ENCODE assay signal across 21 mouse cellular contexts in genomic region chr4:84510466-84510865, GRCm38 (mm10).
A peak's percentile ranks its signal among the peaks of the same experiment; 100 is the strongest.
DNase-seq lines count a peak whose midpoint lies in the region; ATAC-seq and TF ChIP-seq lines count a peak whose summit lies in the region.
"Had no signal": no experiment of that assay in that cellular context is flagged by ENCODE, and none has a peak within 500 bp of the region (broad histone marks: within the 10 kb centered on the region; RNA-seq: fewer than 3 reads in every experiment).

No protein-coding gene starts in this region.

- H3K4me2 ChIP-seq in limb, embryonic 13.5 days (replicated peaks): no peak overlapping the region
- H3K4me2 ChIP-seq in limb, embryonic 15.5 days: no peak overlapping the region
- H3K4me2 ChIP-seq: heart, embryonic 11.5 days; midbrain, embryonic 13.5 days; neural tube, embryonic 12.5 days had no signal

- DNase-seq in limb, embryonic 10.5 days (ENCODE audit: low spot score): no peak
- peak; percentile 84 for DNase-seq in Muller cell, postnatal 12 days (ENCODE audit: inconsistent ontology term)
- peak; percentile 18 for DNase-seq in adipocyte (ENCODE audit: low spot score)
- DNase-seq in gastrocnemius, adult 2 months: no peak
- no peak for DNase-seq in heart, postnatal 14 days
- DNase-seq: adrenal gland, postnatal 10 days; cerebellum, adult 8-10 months; cerebellum, postnatal 36 days; embryo, embryonic 11 days; forebrain, postnatal 0 days; kidney, adult 11 months; lung, postnatal 10 days; right cerebral cortex, postnatal 14 days; spleen, adult 18-20 months had no signal

- peak overlapping the region; percentile 10; the same call in 1 of the 2 replicates for H3K27ac ChIP-seq in limb, embryonic 13.5 days
- no peak overlapping the region for H3K27ac ChIP-seq in limb, embryonic 10.5 days
- H3K27ac ChIP-seq in limb, embryonic 15.5 days: 0 out of 2 replicates have a peak overlapping the region, but pooled peaks have one; percentile 22
- H3K27ac ChIP-seq in gastrocnemius, adult 2 months: no peak overlapping the region
- H3K27ac ChIP-seq: left cerebral cortex, adult 2 months; midbrain, embryonic 13.5 days; neural tube, embryonic 12.5 days had no signal

- no peak overlapping the region for H3K9ac ChIP-seq in limb, embryonic 13.5 days
- no peak overlapping the region for H3K9ac ChIP-seq in limb, embryonic 15.5 days
- H3K9ac ChIP-seq: forebrain, postnatal 0 days; midbrain, embryonic 13.5 days; neural tube, embryonic 12.5 days had no signal

- H3K4me1 ChIP-seq in limb, embryonic 13.5 days: peaks cover 15% of the 10 kb centered on the region
- no peaks in the 10 kb centered on the region for H3K4me1 ChIP-seq in limb, embryonic 10.5 days
- peaks cover 5% of the 10 kb centered on the region; the same call in 1 of the 2 replicates for H3K4me1 ChIP-seq in limb, embryonic 15.5 days
- H3K4me1 ChIP-seq: megakaryocyte, embryonic 14.5 days; midbrain, embryonic 13.5 days; neural tube, embryonic 12.5 days had no signal

- no peaks in the 10 kb centered on the region for H3K36me3 ChIP-seq in limb, embryonic 13.5 days
- no peaks in the 10 kb centered on the region for H3K36me3 ChIP-seq in limb, embryonic 10.5 days
- H3K36me3 ChIP-seq in limb, embryonic 15.5 days: no peaks in the 10 kb centered on the region
- H3K36me3 ChIP-seq: midbrain, embryonic 13.5 days; neural tube, embryonic 12.5 days had no signal

- TF ChIP-seq CTCF in gastrocnemius, adult 2 months (IDR thresholded peaks at IDR 0.05): no peak

- no peaks in the 10 kb centered on the region for H3K9me3 ChIP-seq in limb, embryonic 13.5 days
- no peaks in the 10 kb centered on the region for H3K9me3 ChIP-seq in limb, embryonic 10.5 days (replicated peaks)
- no peaks in the 10 kb centered on the region for H3K9me3 ChIP-seq in limb, embryonic 15.5 days
- H3K9me3 ChIP-seq: megakaryocyte, embryonic 14.5 days; midbrain, embryonic 13.5 days; neural tube, embryonic 12.5 days had no signal

- no peak for ATAC-seq in limb, embryonic 13.5 days (ENCODE audit: low FRiP score, low read depth)
- no peak for ATAC-seq in limb, embryonic 15.5 days (ENCODE audit: insufficient number of reproducible peaks, low FRiP score, low TSS enrichment, low read depth)
- ATAC-seq: forebrain, postnatal 0 days; midbrain, embryonic 13.5 days had no signal

- WGBS in limb, embryonic 13.5 days: 93% methylated on average over 1 of the region's 1 CpGs
- 85% methylated on average over 1 of the region's 1 CpGs for WGBS in limb, embryonic 10.5 days
- WGBS in limb, embryonic 15.5 days: 78% methylated on average over 1 of the region's 1 CpGs

- no peak overlapping the region for H3K4me3 ChIP-seq in limb, embryonic 13.5 days
- no peak overlapping the region for H3K4me3 ChIP-seq in limb, embryonic 10.5 days
- H3K4me3 ChIP-seq in limb, embryonic 15.5 days: no peak overlapping the region
- no peak overlapping the region for H3K4me3 ChIP-seq in gastrocnemius, adult 2 months
- H3K4me3 ChIP-seq: left cerebral cortex, adult 2 months; megakaryocyte, embryonic 14.5 days; midbrain, embryonic 13.5 days; neural tube, embryonic 12.5 days had no signal

- H3K27me3 ChIP-seq in limb, embryonic 13.5 days: no peaks in the 10 kb centered on the region
- H3K27me3 ChIP-seq in limb, embryonic 10.5 days (ENCODE audit: low read depth, poor library complexity, severe bottlenecking): no peaks in the 10 kb centered on the region
- H3K27me3 ChIP-seq in limb, embryonic 15.5 days: no peaks in the 10 kb centered on the region
- H3K27me3 ChIP-seq: megakaryocyte, embryonic 14.5 days; neural tube, embryonic 12.5 days had no signal

- intact Hi-C loops in gastrocnemius, adult 2 months (cut with DNase I): no loop called here
- intact Hi-C loops in heart, postnatal 14 days (cut with DNase I): no loop called here

Comparison
In these comparisons a context has a peak if more than half of its experiments do, and no peak if none do; other contexts are left out.
1. H3K27ac ChIP-seq: peak in limb, embryonic 13.5 days (single experiment) and limb, embryonic 15.5 days (single experiment); none in limb, embryonic 10.5 days (single experiment) and gastrocnemius, adult 2 months (single experiment).
2. DNase-seq: peak in Muller cell, postnatal 12 days (single experiment) and adipocyte (single experiment); none in limb, embryonic 10.5 days (single experiment), gastrocnemius, adult 2 months (single experiment) and heart, postnatal 14 days (0 of 2).